Mouse (Mus musculus): ENCODE data around the gene Clpx.
"Not testable (repeated sequence)": the region's sequence is repeated elsewhere in the genome, so short reads cannot be mapped to it uniquely, and the experiment has no call there.

Clpx gene

DNA sequence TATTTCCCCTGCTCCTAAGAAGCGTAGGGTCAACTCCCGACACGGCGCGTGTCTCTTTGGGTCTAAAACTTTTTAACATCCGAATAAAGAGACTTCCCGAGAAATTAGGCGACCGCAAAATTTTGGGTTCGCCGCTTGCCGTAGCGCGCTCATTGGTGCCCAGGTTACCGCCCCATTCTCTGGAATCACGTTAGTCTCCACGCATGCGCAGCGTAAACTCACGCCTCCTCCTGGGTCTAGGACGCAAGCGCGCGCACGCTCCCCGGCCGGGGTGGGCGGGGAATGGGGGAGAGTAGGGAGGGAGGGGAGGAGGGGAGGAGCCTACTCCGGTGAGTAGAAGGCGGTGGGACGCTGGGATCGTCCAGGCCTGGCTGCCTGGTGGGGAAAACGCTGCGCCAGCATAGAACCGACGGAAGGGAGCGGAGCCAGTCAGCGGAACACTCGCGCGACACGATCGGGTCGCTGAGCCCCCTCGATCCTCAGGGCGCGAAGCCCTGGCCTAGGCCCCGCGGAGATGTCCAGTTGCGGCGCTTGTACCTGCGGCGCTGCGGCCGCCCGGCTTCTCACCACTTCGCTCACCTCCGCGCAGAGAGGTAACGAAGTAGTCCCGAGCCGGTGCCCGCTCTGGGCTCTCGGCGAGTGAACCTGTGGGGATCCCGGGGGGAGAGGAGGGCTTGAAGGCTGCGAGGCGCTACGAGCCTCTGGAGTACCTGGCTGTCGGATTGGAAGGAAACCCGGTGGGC lies at the start of gene Clpx:
TSS of gene Clpx (plus strand) at position 288 of the 743 bp plus-strand sequence.
- DNase-seq (ENCODE audit: low spot score in 2 of 2), result peak; percentile 91 to 97

- no peak for DNase-seq (ENCODE audit: low spot score in 2 of 2)
Measured at GRCm38 (mm10) chr9:65247502-65248376, 46.3 kb upstream of the Clpx start.

DNA sequence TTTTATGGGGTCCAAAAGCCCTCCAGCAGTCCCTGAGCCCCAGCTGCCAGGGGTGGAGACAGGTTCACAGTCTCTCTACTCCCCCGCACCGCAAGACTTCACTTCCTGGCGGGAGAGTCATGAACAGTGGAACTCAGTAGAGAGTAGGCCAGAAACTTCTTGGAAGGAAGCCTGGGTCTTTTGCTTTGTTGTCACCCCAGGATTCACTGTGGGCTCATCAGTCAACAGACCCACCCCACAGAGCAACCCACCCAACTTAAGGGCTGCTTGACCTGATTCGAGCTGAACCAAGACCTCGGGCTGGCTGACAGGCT lies 45.7 kb upstream of the Clpx start:
- DNase-seq (ENCODE audit: low spot score in 2 of 2), result no peak

GRCm38 (mm10) chr9:65252026-65252425 lies 42.0 kb upstream of the Clpx start:
- no peak for DNase-seq (ENCODE audit: low spot score in 2 of 2)

DNA sequence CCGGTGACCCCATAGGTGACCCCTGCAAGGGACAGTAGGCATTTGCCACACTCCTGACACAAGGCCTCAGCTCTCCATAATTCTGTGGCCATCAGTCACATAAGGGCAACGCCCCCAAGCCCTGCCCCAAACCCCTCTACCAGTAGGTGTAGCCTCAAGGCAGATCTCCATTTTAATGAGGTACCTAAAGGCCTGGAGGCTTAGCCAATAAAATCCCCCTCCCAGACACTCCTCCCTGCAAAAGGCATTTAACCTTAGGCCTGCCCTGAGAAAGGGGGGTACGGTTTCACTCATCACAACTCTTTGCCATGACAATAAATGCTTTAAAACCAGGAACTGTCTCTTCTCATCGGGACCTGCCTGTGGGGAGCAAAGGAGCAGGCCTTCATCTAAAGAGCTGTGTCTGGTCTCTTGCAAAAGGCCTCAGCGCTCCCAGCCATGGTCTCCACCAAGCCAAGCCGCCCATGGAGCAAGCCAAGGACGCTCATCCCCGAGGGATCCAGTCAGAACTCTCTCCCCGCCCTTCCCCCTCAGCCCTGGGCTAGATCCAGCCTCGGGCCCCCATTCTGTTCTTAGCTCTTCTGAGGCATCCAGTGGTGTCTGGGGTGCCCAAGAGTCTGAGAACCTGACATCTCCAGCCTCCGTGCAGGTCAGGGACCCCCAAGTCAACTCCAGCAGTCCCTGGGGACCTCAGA lies 38.0 kb upstream of the Clpx start:
- no peak for DNase-seq (ENCODE audit: low spot score in 2 of 2)

DNA sequence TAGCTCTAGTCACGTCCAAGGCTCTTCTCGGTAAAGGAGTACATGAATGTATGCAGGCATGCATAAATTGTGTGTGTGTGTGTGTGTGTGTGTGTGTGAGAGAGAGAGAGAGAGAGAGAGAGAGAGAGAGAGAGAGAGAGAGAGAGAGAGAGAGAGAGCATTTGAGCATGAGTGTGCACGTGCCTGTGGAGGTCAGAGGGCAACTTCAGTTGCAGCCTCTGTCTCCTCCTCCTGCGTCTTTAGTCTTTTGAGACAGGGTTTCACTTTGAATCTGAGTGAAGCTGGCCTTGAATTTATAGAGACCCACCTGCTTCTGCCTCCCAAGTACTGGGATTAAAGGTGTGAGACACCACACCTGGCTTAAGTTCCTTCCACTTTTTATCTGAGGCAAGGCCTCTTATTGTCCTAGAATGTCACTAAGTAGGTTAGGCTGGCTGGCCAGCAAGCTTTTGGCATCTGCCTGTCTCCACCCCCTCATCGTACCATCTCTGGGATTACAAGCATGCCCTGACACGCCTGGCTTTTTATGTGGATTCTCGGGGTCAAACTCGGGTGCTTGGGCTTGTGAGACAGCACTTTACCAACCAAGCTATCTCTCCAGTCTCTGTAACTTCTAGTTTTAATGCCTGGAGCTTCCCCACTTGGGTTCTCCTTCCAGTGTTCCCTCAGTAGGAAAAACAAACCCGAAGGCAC lies 36.7 kb upstream of the Clpx start:
- no peak for DNase-seq (ENCODE audit: low spot score in 2 of 2)

DNA sequence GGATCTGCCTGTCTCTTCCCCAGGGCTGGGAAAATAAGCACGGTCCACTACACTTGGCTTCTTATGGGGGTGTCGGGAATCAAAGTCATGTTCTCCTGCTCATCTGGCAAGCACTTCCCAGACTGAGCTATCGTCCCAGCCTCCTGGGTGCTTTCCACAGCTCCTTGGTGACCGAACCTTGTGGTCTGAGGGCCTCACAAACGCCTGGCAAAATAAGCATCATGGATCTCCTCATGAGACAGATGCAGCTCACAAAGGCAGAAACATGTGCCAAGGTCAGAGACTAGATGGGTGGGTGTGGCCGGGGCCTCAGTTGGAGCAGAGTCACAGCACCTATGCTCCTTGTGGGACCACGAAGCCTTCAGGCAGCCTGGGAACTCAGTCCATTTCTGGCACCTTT lies 34.7 kb upstream of the Clpx start:
- no peak for DNase-seq (ENCODE audit: low spot score in 2 of 2)

DNA sequence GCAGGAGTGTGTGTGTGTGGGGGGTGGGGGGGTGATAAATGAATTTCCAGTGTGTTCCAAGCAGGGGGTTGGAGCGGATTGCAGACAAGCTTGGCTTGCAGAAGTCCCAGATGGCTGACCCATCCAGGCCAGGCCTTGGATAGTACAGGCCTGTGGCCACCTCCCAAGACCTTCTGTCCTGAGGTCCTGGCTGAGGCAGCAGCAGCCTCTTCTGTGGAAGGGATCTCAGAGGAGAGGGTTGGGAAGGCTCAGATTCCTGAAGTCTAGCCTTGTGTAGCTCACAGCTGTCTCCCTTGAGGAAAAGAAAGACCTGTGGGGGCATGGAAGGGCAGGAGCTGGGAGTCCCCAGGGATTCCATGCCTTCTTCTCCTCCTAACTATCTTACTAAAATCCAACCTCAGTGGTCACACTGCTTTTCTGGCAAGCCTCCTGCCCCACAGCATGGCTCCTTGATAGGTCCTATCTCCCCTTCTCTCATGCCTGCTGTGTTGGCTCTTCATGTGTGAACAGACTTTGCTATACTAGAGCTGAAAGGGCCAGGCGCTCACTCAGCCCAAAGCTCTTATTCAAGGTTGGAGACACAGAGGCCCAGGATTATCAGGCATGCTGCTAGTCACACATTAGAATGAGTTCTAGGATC lies 32.3 kb upstream of the Clpx start:
- no peak for DNase-seq (ENCODE audit: low spot score in 2 of 2)

- no peak for DNase-seq (ENCODE audit: low spot score in 2 of 2)
Measured at GRCm38 (mm10) chr9:65262641-65263120, 31.4 kb upstream of the Clpx start.

GRCm38 (mm10) chr9:65264959-65265358 lies 29.1 kb upstream of the Clpx start, which contains the start of gene Cilp:
Cilp (plus strand) TSS chr9:65265180.
- no peak for DNase-seq (ENCODE audit: low spot score in 2 of 2)

GRCm38 (mm10) chr9:65267742-65268515 lies 26.1 kb upstream of the Clpx start:
- DNase-seq (ENCODE audit: low spot score in 2 of 2), result peak in 1 of 2 experiments; percentile 51

DNA sequence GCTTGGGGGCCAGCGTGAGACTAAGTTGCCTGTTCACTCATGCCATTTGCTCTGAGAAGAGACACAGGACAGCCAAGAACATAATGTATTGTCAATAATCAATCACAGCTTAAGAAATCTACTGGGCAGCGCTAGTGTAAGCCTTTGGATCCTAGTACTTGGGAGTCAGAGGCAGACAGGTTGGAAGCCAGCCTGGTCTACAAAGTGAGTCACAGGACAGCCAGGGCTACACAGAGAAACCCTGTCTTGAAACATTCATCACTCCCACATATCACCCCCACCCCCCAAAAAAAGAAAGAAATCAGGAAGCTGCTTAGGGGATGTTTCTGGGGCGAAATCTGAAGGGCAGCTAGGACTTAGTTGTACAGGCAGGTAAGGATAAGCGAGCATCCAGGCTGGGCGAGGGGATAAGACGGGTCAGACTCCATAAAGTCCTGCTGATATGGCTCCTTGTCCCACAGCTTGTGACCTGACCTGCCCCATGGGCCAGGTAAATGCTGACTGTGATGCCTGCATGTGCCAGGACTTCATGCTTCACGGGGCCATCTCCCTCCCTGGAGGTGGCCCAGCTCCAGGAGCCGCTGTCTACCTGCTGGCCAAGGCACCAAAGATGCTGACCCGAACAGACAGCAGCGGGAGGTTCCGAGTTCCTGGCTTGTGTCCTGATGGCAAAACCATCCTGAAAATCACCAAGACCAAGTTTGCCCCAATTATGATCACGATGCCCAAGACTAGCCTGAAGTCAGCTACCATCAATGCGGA lies 20.8 kb upstream of the Clpx start:
- DNase-seq (ENCODE audit: low spot score in 2 of 2), result no peak

GRCm38 (mm10) chr9:65273873-65274272 lies 20.2 kb upstream of the Clpx start:
- no peak for DNase-seq (ENCODE audit: low spot score in 2 of 2)

- not testable (repeated sequence) for DNase-seq (ENCODE audit: low spot score in 2 of 2)
Measured at GRCm38 (mm10) chr9:65274851-65275250, 19.2 kb upstream of the Clpx start.

DNA sequence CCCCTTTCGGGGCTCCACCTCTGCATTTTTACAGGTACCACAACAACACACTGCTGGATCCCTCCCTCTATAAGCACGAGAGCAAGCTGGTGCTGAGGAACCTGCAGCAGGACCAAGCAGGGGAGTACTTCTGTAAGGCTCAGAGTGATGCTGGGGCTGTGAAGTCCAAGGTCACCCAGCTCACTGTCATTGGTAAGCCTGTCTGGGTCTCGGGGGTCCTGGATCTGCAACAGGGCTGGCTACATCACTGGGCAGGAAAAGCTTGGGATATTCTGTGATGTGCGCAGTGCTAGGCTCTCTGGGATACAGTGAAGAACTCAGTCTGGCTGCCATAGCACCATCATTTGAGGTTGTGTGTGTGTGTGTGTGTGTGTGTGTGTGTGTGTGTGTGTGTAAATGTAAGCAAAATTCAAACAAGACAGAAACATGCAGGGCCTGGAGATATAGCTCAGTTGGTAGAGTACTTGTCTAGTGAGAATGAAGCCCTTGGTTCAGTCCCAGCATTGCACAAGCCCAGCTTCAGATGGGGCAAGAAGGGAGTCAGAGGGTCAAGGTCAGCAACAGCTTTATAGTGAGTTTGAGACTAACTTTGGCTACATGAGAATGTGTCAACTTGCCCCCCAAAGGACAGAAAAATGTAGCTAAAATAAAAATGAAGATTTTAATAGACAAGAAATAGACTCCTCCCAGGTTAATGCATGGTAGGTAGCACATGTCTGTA lies 18.1 kb upstream of the Clpx start:
- no peak for DNase-seq (ENCODE audit: low spot score in 2 of 2)

GRCm38 (mm10) chr9:65281536-65282151 lies 12.4 kb upstream of the Clpx start:
- peak in 1 of 2 experiments; percentile 33 for DNase-seq (ENCODE audit: low spot score in 2 of 2)

DNA sequence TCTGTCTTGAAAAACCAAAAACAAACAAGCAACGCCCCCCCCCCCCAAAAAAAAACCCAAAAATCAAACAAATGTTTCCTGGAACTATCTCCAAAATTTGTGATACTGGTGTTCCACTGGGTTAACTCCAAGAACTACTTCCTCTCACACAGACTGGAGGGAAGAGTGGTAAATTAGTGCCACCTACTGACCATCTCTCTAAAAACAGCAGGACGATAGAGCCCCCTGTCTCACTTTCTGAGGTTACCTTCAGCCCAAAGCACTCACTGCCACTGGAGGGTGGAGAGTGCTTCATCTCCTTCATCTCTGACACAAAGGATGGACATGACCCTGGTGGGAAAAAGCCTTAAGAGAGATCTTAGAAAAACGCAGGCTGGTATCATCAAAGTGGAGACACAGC lies 10.8 kb upstream of the Clpx start:
- DNase-seq (ENCODE audit: low spot score in 2 of 2), result peak in 1 of 2 experiments; percentile 30

DNA sequence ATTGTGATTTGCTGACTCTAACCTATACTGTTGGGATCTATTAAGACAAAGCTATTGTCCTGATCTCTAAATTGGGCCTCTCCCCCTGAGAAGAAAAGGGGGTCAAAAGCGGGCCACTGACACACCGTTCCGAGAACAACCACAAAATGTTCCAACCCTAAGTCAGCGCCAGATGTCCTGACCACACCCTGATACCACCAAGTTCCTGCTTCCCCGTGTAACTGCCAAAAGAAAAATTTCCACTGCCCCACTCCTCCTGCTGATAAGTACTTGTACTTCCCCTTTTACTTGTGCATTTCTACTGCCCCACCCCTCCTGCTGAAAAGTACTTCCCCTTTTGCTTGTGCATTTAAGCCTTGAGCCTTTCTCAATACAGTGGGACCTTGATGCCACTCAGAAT lies 5.8 kb upstream of the Clpx start:
- not testable (repeated sequence) for DNase-seq (ENCODE audit: low spot score in 2 of 2)
